Mouse (Mus musculus) neutrophil, adult 5-6 weeks (primary cell): Measurements from ENCODE around the gene Adgre4. TPM values are rescaled to one million over a fixed set of nuclear protein-coding genes. Genes with fewer than 3 reads are reported as not detected.
A peak's percentile ranks its signal among the peaks of the same experiment; 100 is the strongest.
"Not testable (repeated sequence)": the region's sequence is repeated elsewhere in the genome, so short reads cannot be mapped to it uniquely, and the experiment has no call there.

Source experiments
- ATAC-seq: fragments of 151-379, 151-347 bp; 2 replicates; pipeline ENCODE4 v1.8.0; 2017; ENCODE audit warnings: mild to moderate bottlenecking, moderate TSS enrichment; ENCODE audit not compliant: insufficient number of reproducible peaks, poor library complexity, low FRiP score, severe bottlenecking; ENCODE audit errors: extremely low read depth
- total RNA-seq: library from RNA; stranded (forward); fragments of 200-1000 nt; gene quantifications from 2 replicates; pipeline ENCODE4 v1.2.3, GENCODE M21; 2017

Gene Adgre4
- 9.4 and 12.0 TPM in 2 replicates for total RNA-seq

DNA sequence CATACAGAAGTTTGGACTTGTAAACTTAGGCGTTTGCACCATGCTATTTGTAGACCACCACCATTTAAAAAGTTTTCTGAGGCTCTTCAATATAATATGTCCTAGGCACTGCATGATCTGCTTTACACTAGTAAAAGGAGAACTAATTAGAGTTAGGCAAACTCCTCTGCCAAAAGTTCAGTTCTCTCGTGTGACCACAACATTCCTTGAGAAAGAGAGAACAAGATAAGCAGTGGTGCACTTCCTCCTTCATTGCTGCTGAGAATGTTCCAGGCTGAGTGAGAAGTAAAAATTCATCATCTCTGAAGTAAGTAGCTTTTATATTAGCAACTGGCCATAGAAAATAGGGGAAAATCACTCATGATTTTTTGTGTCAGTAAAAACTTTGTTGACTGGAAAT lies at the start of gene Adgre4:
TSS of gene Adgre4 (plus strand) at position 199 of the 400 bp plus-strand sequence.
- ATAC-seq, result no peak

- ATAC-seq, result peak; percentile 91
These were observed 47.5 kb upstream of the Adgre4 start for GRCm38 (mm10) chr17:55702161-55702820.

DNA sequence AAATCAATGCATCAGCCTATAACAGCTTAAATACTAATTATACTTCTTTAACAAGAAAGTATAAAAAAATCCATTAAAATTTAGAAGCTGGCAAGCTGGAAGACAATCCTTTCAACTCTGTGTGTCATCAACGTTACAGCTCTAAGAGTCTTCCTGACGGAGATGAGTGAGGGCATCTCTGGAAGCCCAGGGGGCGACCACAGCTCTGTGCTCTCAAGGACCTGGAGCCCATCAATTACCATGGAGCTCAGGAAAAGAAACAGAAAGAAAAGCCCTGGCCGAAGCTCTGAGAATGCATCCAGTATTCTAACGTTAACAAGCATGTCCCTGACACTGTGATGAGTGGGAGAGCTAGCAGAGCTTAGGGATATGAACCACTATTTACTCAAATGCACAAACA lies 46.9 kb upstream of the Adgre4 start:
- no peak for ATAC-seq

- ATAC-seq, result peak; percentile 94
These were observed 37.6 kb upstream of the Adgre4 start, which contains the start of gene Pot1b for GRCm38 (mm10) chr17:55711984-55712811. Pot1b (minus strand) TSS chr17:55712628.

- no peak for ATAC-seq
These were observed 28.5 kb upstream of the Adgre4 start for GRCm38 (mm10) chr17:55721270-55721669.

DNA sequence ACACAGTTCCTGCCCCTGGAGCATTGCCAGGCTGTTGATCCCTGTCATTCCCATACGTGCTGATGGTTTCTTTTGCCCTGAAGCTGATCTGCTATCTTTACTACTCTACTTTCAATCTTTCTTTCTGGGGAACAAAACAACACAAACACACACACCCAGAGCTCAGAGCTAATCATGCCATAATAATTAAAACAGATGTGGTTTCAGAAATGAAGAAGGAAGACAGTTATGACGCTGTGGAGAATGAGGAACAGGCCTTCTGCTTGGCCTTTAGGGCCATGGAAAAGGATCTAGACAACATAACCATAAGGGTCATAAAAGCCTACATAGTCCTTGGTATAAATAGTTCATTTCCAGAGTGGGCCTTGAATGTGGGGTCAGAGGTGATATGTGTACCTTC lies 27.5 kb upstream of the Adgre4 start:
- no peak for ATAC-seq

DNA sequence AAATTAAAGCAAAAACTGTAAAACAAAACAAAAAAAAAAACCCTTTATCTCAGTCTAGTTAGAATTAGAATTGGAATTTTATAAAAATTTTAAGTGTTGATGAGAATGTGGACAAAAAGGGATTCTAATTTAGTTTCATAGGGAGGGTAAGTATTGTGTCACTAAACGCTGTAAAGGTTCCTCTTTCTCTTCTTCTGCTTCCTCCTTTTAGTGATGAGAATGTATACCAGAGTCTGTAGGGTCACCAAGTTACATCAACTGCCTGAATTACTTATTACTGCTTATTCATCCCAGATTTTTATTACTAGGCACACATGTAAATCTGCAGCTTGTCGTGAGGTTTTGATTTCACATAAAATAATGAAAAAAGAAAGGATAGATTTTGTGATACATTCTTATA lies 23.6 kb upstream of the Adgre4 start:
- ATAC-seq, result peak; percentile 93

- ATAC-seq, result peak; percentile 64; the same call in 1 of the 2 replicates
These were observed 13.1 kb upstream of the Adgre4 start for GRCm38 (mm10) chr17:55736675-55737074.

- no peak for ATAC-seq
These were observed 1.4 kb downstream of the Adgre4 start for GRCm38 (mm10) chr17:55751170-55751569.

GRCm38 (mm10) chr17:55813642-55814041 lies 63.9 kb downstream of the Adgre4 start:
- ATAC-seq, result peak; percentile 56; the same call in 1 of the 2 replicates

DNA sequence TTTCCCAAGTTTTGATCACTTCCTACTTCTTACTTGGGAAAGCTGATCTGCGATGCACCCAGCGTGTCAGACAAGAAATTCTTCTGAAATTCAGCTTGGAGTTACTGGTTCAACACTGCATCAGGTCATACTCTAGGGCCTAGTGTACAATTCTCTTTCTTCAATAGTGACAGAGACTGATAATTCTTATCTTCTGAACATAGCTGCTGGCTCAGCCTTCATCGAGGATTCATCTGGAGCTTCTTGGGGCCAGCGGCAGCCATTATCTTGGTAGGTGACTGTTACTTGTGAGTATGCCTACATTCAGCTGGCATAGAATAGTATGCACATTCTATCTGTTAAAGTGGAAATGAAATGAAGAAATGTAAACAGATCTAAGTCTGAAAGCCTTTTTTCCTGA lies 67.1 kb downstream of the Adgre4 start:
- no peak for ATAC-seq

GRCm38 (mm10) chr17:55821566-55821965 lies 71.8 kb downstream of the Adgre4 start:
- no peak for ATAC-seq

DNA sequence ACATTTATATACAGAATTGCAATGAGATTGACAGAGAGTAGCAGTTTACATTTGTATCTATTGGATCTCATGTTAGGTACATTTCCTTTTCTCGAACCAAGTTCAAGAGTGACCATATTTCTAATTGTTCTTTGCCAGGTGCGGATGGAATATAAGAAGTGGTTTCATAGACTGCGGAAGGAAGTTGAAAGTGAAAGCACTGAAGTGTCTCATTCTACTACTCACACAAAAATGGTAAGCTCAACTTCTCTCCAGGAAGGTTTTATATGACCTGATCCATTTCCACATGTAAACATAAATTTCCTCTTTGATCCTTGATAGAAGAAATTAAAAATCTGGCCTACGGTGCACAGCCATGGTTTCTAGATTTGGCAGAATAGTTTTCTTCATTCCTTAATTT lies 93.3 kb downstream of the Adgre4 start:
- 0 out of 2 replicates have a peak, but pooled peaks have one; percentile 23 for ATAC-seq

DNA sequence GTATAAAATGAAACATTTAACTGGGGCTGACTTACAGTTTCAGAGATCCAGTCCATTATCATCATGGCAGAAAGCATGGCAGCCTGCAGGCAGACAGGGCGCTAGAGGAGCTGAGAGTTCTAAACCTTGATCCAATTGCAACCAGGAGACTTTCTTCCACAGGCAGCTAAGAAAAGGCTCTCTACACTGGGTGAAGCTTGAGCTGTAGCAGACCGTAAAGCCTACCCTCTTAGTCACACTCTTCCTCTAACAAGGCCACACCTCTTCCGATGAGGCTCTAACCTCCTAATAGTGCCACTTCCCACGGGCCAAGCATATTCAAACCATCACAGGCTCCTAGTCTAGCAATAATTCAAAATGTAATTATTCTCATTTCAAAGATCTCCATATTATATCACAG lies 127.4 kb downstream of the Adgre4 start:
- no peak for ATAC-seq

DNA sequence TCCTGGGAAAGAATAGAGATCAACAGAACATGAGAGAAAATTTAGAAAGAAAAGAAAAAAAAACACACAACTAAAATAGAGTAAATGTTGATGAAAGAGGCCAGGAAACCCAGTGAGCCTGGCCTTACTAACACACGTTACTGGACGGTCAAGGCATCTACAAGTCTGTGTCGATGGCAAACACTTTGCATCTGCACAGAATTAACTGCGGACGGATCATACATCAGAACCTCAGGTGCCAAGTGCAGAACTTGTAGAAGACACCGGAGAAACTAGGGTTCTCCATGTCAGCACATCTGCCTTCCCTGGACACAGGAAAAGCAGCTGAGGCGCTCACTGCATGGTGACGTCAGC lies 128.5 kb downstream of the Adgre4 start:
- not testable (repeated sequence) for ATAC-seq

- peak; percentile 98 for ATAC-seq
These were observed 129.0 kb downstream of the Adgre4 start, which contains the start of gene Zfp119a for GRCm38 (mm10) chr17:55878636-55879369. Zfp119a (minus strand) TSS chr17:55878930.

DNA sequence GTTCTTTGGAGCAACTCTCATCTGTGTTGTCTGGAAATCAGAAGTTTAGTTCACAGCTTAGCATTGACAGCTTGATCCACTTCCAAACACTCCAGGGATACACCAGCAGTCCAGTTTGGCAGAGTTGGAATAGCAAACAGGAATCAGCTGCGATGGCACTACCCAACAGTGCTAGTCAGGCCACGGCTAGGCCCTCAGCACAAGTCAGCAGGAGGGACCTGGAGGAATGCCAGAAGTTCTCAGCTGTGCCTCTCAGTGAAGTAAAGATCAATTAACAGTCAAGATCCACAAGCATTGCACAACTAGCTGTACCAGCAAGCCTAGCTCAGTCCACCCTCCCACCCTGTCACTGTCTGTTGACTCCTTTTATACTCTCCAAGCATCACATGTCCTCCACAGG lies 133.8 kb downstream of the Adgre4 start:
- no peak for ATAC-seq

DNA sequence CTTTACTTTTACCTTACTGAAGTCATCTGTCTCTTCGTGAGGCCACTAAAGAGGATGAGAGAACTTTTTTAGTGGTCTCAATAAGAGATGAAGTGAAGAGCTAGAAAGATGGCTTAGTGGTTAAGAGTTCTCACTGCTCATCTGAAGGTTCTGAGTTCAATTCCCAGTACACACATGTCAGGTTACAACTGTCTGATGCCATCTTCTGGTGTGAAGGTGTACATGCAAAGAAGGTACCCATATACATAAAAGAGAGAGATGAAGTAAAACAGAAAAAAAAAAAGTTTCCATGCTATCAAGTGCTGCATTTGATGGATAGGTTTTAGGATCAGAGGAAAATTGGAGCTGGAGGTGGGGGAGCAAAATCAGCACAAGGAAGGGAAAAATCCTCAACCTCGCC lies 135.1 kb downstream of the Adgre4 start:
- peak; percentile 48; the same call in 1 of the 2 replicates for ATAC-seq

GRCm38 (mm10) chr17:55892406-55892955 lies 142.7 kb downstream of the Adgre4 start:
- ATAC-seq, result not testable (repeated sequence)
